Mouse (Mus musculus): ENCODE results near the gene Spry1. TPM values are rescaled to one million over a fixed set of nuclear protein-coding genes. Genes with fewer than 3 reads are reported as not detected.

The Spry1 gene
- total RNA-seq, 2 experiments from 2014 or later, result 41.9 to 48.3 TPM

DNA sequence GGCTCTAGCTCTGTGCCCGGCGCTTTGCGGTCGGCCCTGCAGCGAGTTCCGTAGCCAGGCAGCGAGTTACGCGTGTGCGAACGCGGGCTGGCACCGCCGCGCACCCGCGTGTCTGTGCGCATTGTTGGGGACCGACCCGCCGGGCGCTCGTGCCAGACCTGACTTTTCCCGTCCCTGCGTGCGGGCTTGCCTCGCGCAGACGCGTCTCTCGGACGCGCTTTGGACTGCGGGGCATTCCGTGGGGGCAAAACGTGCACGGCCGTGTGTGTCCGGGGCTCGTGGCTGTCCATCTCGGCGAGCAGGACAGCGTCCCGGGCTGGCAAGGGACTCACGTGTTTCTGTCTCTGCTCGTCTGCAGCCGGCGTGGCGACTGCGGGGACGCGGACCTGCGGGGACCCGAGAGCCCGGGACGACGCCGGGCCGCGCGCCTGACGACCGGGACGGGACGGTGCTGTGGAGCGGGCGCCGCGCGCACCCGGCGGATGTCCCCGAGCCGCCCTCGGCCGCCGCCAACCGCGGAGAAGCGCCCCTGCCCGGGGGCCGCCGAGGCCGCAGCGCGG, 495 bp downstream of the Spry1 start:
- DNase-seq, result peak; percentile 69 to 74
- intact Hi-C loops (cut with DNase I), result loop anchor here (2.0 to 5.0 kb wide), 7 partner anchors 87 to 337 kb away; no protein-coding TSS in a partner anchor

DNA sequence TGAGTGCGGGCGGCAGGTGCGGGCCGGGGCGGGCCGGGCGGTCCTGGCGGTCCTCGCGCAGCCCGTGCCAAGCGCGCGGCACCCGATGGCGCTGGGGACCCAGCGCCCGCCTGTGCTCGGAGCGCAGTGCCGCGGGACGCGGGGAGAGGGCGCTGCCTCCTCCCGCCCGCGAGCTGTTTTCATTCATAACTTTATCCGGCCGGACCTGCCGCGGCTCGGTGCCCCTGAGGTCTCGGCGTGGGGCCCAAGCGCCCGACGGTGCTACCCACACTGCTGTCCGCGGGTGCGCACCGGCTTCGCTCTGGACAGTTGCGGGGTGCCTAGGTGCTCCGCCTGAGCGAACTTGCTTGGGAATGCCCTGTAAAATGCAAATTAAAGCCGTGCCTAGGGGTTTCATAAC, 1.1 kb downstream of the Spry1 start:
- peak; percentile 81 to 84 for DNase-seq
- intact Hi-C loops (cut with DNase I), result loop anchor here (2.0 to 5.0 kb wide), 7 partner anchors 86 to 336 kb away; no protein-coding TSS in a partner anchor

DNA sequence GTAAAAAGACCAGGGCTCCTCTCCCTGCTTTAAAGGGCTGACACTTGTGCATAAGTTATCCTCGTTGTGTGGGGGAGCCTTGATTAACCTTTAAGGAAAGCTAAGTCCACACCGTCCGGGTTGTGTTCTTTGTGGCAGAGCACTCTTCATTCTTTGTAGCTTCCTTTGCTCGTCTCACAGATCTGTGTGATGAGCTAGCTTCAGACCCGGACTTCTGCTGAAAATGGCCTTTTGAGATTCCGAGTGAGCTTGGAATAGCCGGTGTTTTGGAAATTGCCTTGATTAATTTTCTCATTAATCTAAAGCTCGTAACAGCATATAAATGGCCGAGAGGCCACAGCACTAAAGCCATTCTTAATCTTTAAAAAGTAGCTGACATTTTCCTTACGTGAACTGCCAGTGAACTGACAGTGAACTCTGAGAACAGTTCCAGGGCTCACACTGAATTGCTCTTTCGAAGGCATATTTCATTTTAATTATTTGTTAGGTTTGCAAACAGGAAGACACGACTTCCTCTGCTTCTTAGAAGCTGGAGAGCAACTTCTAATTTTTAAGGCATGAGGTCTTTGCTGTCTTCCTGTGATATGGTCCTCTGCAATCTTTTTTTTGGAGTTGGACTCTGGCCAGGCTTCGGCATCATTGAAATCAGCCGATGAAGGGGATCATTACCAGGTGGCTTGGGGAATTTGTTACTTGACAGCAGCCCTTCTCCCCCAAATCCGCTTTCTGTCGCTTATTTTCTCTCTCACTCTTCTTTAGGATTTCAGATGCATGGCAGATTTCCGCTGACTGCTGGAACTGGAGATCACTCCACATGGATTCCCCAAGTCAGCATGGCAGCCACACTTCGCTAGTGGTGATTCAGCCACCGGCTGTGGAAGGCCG, 2.3 kb downstream of the Spry1 start:
- peak; percentile 55 to 64 for DNase-seq
- intact Hi-C loops (cut with DNase I), result loop anchor here (2.0 to 5.0 kb wide), 7 partner anchors 85 to 335 kb away; no protein-coding TSS in a partner anchor

DNA sequence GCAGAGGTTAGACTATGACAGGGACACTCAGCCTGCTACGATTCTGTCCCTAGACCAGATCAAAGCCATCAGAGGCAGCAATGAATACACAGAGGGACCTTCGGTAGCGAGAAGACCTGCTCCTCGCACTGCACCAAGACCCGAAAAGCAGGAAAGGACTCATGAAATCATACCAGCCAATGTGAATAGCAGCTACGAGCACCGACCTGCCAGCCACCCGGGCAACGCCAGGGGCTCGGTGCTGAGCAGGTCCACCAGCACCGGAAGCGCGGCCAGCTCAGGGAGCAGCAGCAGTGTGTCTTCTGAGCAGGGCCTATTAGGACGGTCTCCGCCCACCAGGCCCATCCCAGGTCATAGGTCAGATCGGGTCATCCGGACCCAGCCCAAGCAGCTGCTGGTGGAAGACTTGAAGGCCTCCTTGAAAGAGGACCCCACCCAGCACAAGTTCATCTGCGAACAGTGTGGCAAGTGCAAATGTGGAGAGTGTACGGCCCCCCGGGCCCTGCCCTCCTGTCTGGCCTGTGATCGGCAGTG, 3.0 kb downstream of the Spry1 start:
- peak; percentile 73 to 75 for DNase-seq
- intact Hi-C loops (cut with DNase I), result loop anchor here (5.0 kb wide), 3 partner anchors 85 to 295 kb away; no protein-coding TSS in a partner anchor

DNA sequence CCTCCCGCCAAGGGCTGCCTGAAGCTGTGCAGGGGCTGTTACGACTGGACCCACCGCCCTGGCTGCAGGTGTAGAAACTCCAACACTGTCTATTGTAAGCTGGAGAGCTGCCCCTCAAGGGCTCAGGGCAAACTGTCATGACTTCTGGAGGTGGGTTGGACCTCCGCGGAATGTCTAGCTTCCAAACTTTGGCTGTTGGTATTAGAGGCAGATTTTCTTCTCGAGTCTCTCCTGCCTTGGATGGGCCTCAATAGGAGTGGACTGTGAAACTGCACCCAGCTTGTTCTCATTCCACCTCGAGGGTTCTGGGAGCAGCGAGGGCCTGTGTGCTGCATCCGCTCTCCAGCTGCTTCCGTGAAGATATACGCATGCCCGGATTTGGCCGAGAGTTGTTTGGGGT, 3.7 kb downstream of the Spry1 start:
- intact Hi-C loops (cut with DNase I), result loop anchor here (5.0 kb wide), 3 partner anchors 84 to 294 kb away; no protein-coding TSS in a partner anchor
- DNase-seq, result peak in 1 of 2 experiments; percentile 18

DNA sequence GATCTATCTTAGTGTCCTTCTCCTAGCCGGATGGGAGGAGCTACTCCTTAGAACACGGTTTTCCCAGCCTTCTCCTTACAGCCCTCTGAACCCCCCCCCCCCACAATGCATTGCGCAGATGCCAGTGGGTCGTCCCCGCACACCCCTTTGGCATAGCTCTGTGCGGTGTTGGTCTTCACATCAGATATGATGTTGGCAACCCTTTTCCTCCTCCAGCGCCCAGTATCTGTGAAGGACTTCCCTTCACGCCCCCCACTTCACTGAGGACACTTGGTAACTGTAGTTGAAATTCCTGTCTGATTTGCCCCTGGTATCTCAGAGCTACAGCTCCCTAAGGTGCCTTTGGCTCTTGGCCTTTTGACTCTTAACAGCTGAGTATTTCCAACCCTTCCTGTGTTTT, 4.2 kb downstream of the Spry1 start:
- DNase-seq, result no peak
- intact Hi-C loops (cut with DNase I), result loop anchor here (5.0 kb wide), 3 partner anchors 83 to 293 kb away; no protein-coding TSS in a partner anchor

DNA sequence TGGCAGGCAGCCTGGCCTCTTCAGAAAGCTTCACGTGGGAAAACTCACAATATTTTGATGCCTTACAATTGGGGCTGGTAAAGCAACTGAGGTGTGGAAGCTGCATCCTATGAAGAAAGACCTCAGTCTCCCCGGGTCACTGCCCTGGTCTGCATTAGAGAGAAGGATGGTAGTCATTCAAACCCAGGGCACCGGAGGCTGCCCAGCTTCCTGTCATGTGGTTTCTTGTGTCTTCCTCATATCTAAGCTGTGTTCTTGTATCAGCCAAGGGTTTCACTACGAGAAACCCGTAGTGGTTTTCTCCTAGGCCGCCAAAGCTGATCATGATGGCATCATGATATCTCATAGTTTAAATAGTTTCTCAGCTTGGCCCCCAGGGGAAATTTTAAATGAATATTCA, 5.3 kb downstream of the Spry1 start:
- no peak for DNase-seq
- intact Hi-C loops (cut with DNase I), result no loop called here

DNA sequence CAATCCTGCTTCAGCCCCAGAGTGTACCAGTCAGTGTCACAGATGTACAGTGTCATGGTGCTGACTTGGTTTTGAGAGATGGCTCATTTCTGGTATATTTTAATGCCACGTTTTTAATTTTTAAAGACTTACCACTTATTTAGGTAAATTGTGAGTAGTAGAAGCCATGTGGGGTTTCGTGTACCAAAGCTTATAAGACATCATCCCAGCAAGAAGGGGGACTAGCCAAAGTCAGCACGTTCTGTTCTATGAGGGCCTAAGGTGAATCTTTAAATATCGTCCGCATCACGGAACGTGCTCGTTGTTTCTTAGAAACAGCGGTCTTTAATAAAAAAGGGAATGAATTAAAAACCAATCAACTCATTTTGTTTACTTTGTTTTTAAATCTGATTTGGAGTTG, 6.5 kb downstream of the Spry1 start:
- intact Hi-C loops (cut with DNase I), result no loop called here
- DNase-seq, result no peak

DNA sequence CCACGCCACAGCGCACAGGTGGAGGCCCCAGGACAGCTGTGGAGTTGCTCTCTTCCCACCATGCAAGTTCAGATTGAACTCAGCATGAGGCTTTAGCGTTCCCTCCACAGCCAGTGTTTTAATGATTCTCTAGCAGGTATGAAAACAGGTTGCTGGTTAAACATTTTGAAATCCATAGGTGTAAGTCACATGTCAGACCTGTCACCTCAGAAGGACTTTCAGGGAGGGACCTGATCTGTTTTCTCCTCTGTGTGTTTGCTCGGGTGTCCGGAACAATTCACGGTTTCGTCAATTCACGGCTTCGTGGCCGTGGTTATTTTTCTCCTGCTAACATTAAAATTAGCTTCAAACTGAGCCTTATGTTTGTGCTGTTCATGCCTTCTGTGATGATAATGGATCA, 7.5 kb downstream of the Spry1 start:
- intact Hi-C loops (cut with DNase I), result no loop called here

DNA sequence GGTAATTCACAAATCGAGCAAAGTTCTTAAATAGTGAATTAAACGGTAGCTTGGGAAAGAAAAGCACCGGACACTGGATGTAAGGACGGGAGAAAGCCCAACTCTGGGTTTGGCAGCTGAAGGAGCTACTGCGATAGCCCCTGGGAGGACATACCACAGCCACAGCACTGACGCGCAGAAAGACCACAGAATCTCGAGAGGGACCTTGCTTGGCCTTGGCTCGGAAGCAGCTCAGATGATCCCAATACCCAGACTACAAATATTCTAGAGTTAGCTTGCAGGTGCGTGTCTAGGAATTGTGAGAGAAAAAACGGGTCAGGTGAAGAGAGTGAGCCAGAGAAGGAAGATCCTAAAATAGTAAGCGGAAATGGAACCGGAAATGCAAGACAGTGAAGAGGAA, 8.5 kb downstream of the Spry1 start:
- intact Hi-C loops (cut with DNase I), result no loop called here
- DNase-seq, result no peak

More for the DNA sequence above, 7.5 kb downstream of the Spry1 start:
- no peak for DNase-seq

DNA sequence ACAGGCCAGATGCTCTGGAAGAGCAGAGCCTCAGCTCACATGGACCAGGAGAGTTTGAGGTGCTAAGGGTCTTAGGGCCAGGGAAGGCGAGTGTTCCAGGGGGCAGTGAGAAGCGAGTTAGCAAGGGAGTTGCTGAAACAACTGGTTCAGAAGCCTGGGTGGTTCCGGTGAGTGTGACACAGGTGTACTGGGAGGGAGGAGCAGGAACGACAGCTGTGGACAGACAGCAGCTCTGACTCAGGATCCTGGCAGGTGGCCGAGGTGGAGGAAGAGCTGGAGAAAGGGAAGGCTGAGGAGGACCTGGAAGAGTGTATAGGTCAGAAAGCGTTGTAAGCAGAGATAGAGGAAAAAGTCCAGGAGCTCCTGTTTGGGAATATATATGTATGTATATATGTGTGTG, 9.5 kb downstream of the Spry1 start:
- no peak for DNase-seq
- intact Hi-C loops (cut with DNase I), result no loop called here

DNA sequence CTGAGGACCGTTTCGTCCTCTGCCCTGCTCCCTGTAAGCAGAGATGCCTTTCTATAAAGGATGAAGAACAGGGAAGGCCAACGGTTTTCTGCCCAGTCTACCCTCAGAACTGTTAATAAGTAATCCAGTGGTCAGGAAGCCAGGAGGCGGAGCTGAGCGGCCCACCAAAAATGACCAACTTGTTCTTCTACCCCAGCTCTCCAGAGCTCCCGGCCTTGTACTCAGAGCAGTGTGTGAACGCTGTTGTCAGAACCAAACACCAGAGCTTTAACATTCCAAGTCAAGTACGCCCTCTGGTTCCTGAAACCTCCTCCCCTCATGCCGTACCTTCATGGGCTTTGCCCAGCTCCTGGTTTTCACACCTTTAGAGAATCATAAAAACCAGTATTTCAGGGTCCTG, 12.8 kb downstream of the Spry1 start:
- intact Hi-C loops (cut with DNase I), result loop anchor here (5.0 kb wide), 1 partner anchor 215 kb away; no protein-coding TSS in a partner anchor

DNA sequence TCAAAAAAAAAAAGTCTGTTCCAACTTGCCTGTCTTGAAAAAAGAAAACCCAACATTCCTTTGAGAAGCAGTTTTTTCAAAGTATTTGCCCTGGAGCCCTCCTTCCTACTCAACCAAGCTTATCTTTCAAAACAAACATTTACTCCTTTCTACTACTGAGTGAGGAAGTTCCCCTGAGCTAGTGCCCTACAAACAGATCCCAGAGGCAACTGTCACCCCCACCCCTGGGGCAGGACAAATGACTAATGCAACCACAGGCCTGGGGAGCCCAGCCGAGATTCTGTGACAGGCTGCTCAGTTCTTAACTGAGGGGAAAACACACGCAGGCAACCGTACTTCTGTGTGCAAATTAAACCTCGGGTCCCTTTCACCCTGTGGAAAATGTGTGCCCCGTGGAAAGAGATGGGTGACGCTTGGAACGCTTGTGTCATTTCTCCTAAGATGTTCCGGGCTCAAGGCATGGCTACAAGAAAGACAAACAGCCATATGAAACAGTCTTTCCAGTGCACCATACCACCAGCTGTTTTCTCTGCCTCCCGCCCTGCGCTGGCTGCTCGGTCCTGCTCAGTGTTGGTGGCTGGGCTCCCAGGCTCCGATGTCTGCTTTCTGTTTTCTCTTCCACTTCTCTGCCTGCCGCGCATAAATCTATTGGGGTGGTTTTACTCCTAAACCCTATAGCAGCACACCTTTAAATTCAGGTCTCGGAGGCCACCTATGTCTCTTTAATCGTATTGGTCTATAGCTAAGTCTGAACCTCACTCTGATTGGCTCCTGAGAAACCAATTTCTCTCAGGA, 14.4 kb downstream of the Spry1 start:
- peak; percentile 64 to 65 for DNase-seq
- intact Hi-C loops (cut with DNase I), result loop anchor here (5.0 kb wide), 1 partner anchor 213 kb away; no protein-coding TSS in a partner anchor

More for the DNA sequence above, 12.8 kb downstream of the Spry1 start:
- no peak for DNase-seq

DNA sequence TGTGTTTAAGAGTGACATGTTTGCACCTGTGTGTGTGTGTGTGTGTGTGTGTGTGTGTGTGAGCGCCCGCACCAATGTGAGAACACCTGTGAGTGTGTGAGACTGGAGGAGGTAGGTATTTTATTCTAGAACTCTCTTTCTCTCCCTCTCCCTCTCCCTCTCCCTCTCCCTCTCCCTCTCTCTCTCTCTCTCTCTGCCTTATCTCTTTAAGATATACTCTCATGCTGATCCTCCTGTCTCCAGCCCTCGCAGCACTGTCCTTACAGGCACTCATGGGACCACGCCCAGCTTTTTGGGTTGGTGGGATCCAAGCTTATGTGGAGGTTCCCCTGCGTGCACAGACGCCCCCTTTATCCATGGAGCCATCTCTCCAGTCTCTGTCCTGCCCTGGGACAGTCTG, 15.0 kb downstream of the Spry1 start:
- no peak for DNase-seq
- intact Hi-C loops (cut with DNase I), result loop anchor here (5.0 kb wide), 1 partner anchor 213 kb away; no protein-coding TSS in a partner anchor

DNA sequence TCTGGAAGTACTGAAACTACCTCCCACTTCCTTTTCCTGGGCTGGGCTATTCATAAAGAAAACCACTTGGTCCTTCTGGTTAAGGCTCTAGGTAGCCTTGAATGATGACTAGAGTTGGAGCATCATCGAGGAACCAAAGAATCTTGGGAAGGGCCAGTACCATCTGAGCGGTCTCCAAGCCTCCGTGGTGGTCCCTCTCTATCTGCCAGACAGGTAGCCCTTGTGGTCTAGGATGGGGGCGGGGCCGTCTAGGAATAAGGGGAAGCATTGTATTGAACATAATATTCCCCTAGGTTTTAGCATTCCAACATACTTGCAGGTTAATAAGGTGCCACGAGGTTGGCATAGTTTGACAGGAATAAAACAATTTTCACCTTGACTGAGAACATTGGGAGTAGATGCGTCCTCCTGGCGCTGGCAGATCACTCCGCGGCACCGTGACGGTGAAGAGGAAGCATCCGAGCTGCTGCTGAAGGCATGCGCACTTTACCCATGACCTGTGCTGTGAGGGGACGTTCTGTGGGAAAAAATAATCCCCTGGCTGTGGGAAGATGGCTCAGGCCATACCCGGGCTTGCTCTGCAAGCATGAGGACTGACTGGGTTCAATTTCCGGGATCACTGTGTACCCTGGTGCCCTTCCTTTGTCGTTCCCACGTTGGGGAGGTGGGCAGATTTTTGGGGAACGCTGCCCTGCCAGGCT, 16.3 kb downstream of the Spry1 start:
- DNase-seq, result no peak
- intact Hi-C loops (cut with DNase I), result no loop called here

DNA sequence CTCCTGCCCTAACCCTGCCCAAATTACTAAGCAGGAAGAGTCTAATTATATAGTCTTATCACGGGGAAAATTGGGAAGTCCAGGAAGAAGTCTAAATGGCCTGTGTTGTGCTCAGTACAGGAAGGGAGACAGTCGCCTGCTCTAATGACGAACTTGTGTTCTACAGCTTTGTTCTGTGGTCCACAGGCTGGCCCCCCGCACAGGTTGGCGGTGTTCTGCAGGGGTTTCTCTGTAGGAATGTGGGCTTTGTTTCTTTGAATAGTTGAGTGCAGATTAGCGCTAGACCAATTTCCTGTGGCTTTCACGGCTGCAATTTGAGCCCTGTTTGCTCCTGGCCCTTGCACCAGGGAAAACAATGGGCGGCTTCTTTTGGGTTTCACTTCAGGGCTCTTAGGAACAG, 17.3 kb downstream of the Spry1 start:
- DNase-seq, result no peak
- intact Hi-C loops (cut with DNase I), result no loop called here

DNA sequence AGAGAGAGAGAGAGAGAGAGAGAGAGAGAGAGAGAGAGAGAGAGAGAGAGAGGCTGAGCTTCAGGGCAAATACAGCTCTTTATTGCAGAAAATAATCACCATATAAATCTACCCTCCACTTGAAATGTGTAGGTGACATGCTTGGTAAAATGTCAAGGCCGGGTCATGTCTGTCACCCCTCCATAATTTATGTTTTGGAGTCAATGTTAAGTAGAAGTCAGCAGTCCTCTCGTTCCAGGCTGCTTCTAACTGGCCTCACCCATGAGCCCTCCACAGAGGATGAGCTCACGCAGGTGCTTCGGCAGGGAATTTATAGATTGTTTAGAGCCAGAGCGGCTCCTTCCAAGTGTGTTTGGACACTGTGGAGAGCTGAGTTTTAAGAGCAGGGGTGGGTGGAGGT, 18.4 kb downstream of the Spry1 start:
- DNase-seq, result no peak
- intact Hi-C loops (cut with DNase I), result no loop called here

DNA sequence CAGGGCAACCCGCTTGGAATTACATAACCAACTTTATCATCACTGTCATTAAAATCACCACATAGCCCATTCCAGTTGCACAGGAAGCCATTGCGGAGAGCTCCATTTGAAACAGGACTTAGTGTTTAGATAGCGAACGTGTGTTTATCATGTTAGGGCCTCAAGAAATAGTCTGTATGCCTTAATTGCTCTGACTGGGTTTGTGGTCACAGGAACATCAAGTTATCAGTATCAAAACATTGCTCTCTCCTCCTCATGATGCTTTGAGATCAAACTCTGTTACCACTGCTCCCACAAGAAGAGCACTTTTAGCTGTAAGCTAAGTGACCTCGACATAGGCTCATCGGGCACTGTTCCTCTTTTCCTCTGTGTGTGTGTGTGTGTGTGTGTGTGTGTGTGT, 19.9 kb downstream of the Spry1 start:
- no peak for DNase-seq
- intact Hi-C loops (cut with DNase I), result no loop called here

DNA sequence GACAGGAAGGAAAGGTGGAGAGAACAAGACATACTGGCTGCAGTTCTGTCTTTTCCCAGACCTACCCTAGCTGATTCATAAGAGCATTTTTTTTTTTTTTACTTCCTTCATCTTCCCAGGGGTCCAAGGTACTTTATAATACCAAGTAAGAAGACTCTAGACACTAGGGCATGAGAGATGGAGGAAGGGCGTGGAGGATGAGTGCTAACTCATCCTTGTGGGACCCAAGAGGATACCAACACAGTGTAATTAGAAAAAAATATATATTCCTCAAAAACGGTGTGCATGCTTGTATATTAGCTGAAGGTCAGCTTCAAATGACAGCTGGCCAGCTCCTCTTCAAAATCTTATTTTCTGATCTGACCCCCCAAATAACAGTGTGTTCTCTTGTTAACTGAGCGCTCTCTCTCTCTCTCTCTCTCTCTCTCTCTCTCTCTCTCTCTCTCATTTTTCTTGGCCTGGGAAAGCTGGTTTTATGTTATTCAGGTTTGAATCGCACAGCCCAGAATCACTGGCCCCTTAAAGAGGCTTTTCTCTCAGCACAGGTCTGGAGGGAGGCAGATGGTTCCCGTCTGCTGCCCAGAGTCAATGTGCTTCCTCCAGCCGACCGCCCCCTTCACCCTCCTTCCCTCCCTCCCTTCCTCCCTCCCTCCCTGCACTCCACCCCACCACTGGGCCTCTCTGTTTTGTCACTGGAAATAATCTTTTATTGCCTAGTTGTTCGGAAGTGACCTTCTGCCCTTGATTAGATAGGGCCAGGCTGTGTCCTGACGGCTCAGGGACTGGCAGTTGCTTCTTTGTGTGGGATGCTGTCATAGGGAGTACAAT, 26.8 kb downstream of the Spry1 start:
- DNase-seq, result peak; percentile 58 to 61
- intact Hi-C loops (cut with DNase I), result no loop called here
